Mouse (Mus musculus) hindbrain, embryonic 13.5 days (tissue): ENCODE measurements around the gene Nupl2. TPM values are rescaled to one million over a fixed set of nuclear protein-coding genes. Genes with fewer than 3 reads are reported as not detected.

Experiments
- ATAC-seq: fragments of 200-750 bp; cut with Nextera tagmentation; 2 replicates; pipeline ENCODE4 v1.8.0; 2017; ENCODE audit warnings: moderate TSS enrichment; ENCODE audit not compliant: low FRiP score
- H3K27ac ChIP-seq: fragments of 300-500 bp; sonication (generic); 2 replicates; pipeline ENCODE4 v1.5.1; 2015; ENCODE audit warnings: inconsistent platforms, mild to moderate bottlenecking, moderate library complexity
- H3K27me3 ChIP-seq: fragments of 300-500 bp; sonication (generic); 2 replicates; pipeline ENCODE4 v1.6.1; 2015; ENCODE audit warnings: mild to moderate bottlenecking, inconsistent platforms
- H3K36me3 ChIP-seq: fragments of 300-500 bp; sonication (generic); 2 replicates; pipeline ENCODE4 v1.6.1; 2015; ENCODE audit warnings: mild to moderate bottlenecking, inconsistent platforms
- H3K4me1 ChIP-seq: fragments of 300-500 bp; sonication (generic); replicated peaks from 2 replicates; pipeline ENCODE4 v1.6.1; 2015; ENCODE audit warnings: inconsistent platforms
- H3K4me2 ChIP-seq: fragments of 300-500 bp; sonication (generic); 2 replicates; pipeline ENCODE4 v1.6.1; 2015; ENCODE audit warnings: inconsistent platforms, mild to moderate bottlenecking, moderate library complexity
- H3K4me3 ChIP-seq: fragments of 300-500 bp; sonication (generic); 2 replicates; pipeline ENCODE4 v1.5.1; 2015; ENCODE audit warnings: mild to moderate bottlenecking, inconsistent platforms
- H3K9ac ChIP-seq: fragments of 300-500 bp; sonication (generic); 2 replicates; pipeline ENCODE4 v1.6.1; 2015; ENCODE audit warnings: mild to moderate bottlenecking, inconsistent platforms
- H3K9me3 ChIP-seq: fragments of 300-500 bp; sonication (generic); 2 replicates; pipeline ENCODE4 v1.6.1; 2016; ENCODE audit warnings: inconsistent platforms
- WGBS: fragments of 180-500 bp; shearing (Covaris S2); methylation state at CpG from one replicate; pipeline ENCODE4 v1.1.7; 2015; 5-methylcytosine and 5-hydroxymethylcytosine counted together
- polyA plus RNA-seq: library from polyadenylated mRNA; unstranded; fragments of >200 nt; fragmentation: Nextera tagmentation; extraction: Ambion mirVana; gene quantifications from 2 replicates; pipeline ENCODE4 v1.2.1, GENCODE M21; 2015

Gene Nupl2
- polyA plus RNA-seq: 17.1 and 18.5 TPM in 2 replicates

DNA sequence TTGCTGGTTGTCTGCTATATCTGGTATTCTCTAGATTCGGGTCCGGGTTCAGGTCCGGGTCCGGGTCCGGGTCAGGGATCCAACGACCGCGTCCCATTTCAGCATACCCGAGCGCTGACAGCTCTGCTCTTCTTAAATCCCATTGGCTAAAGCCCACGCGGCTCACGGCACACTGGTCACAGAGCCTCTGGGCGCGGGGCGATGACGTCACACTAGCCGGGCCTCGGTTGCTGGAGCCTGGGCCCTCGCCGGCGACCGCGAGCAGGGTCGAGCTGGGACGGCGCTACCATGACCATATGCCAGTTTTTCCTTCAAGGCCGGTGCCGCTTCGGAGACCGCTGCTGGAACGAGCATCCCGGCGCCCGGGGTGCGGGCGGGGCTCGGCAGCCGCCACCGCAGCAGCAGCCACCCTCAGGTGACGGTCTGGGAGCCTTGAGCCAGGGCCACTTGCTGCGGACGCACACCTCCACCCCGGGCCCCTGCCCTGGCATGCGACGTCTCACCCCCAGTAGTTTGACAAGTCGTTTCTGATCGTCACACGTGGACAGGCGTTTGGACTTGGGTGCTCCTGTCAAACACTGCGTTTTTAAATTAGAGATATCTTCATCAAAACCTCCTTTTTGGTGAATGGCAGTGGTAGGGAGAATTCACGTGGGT lies at the start of gene Nupl2:
Nupl2 (plus strand) TSS at position 175 of the 657 bp plus-strand sequence.
- under 1% methylated on average over 52 of the region's 52 CpGs for WGBS
- peak within 1 kb of the TSS; percentile 91 for H3K9ac ChIP-seq

GRCm38 (mm10) chr5:24122221-24122620 lies 42.5 kb upstream of the Nupl2 start:
- H3K4me3 ChIP-seq: no peak overlapping the region
- H3K9ac ChIP-seq: no peak overlapping the region
- no peaks in the 10 kb centered on the region for H3K9me3 ChIP-seq
- no peak for ATAC-seq
- peaks cover 18% of the 10 kb centered on the region for H3K4me1 ChIP-seq
- 98% methylated on average over 2 of the region's 2 CpGs for WGBS
- no peaks in the 10 kb centered on the region for H3K27me3 ChIP-seq
- H3K27ac ChIP-seq: no peak overlapping the region
- no peak overlapping the region for H3K4me2 ChIP-seq
- H3K36me3 ChIP-seq: peaks cover 6% of the 10 kb centered on the region

More for the DNA sequence above, at the start of gene Nupl2:
- Histone ChIP-seq H3K4me2 (peak within 1 kb of the TSS; percentile 74), H3K27me3 (no peaks in the 10 kb centered on the region), H3K4me1 (peaks cover 7% of the 10 kb centered on the region), H3K4me3 (peak within 1 kb of the TSS; percentile 74), H3K9me3 (no peaks in the 10 kb centered on the region), H3K36me3 (peaks cover 10% of the 10 kb centered on the region), H3K27ac (peak within 1 kb of the TSS; percentile 82)
- peak; percentile 99 for ATAC-seq

DNA sequence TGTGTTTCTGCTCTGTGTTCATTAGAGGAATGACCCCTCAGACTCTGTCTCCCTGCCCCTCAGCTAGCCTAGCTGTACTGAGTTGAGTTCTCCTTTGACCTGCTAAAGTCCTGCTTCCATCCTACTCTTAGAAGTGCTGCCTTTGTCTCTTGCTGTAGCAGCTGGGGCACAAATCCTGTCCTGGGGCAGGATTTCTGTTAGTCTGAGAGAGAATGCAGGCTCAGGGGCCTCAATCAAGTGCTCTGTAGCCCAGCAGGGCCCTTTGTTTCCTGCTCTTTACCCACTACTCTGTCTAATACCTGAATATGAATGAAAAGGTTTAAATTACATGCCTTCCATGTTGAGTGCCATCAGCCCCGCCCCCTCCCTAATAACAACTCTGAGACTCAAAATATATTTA lies 40.6 kb upstream of the Nupl2 start:
- peak overlapping the region; percentile 71 for H3K27ac ChIP-seq
- peaks cover 18% of the 10 kb centered on the region for H3K4me1 ChIP-seq
- ATAC-seq: 0 out of 2 replicates have a peak, but pooled peaks have one; percentile 13
- no peaks in the 10 kb centered on the region for H3K27me3 ChIP-seq
- peak overlapping the region; percentile 9; the same call in 1 of the 2 replicates for H3K9ac ChIP-seq
- H3K36me3 ChIP-seq: peaks cover 10% of the 10 kb centered on the region; the same call in 1 of the 2 replicates
- H3K4me2 ChIP-seq: no peak overlapping the region
- no peak overlapping the region for H3K4me3 ChIP-seq
- 68% methylated on average over 1 of the region's 1 CpGs for WGBS
- H3K9me3 ChIP-seq: no peaks in the 10 kb centered on the region

DNA sequence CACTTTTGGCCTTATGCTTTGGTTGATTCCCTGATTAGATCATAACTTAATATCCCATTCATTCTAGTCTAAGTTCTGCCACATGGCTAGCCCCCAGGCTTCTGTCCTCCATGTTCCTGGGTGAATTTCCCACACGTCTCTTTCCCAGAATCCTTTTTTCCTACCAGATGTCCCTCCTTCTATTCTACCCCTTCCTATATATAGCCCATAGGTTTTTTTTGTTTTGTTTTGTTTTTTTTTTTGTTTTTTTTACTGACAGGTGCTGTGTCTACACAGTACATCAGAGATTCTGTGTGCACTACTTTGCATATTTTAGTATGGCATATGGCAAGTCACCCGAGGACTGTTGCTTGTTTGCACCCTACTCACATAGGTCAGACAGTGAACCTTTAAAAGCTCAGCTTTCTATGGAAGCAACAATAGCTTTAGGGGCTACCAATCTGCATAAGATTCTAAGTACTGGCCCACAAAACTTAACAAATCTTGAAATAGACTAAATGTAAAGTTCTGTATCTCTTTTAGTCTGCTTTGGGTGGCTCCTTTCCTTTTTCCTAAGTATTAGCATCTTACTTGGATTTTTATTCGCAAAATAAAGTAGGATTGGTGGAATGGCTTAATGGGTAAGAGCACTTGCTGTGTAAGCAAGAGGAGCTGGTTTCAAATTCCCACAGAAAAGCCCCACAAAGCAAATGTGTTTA lies 40.0 kb upstream of the Nupl2 start:
- no peak overlapping the region for H3K4me3 ChIP-seq
- H3K27ac ChIP-seq: peak overlapping the region; percentile 71
- no peaks in the 10 kb centered on the region for H3K9me3 ChIP-seq
- H3K4me1 ChIP-seq: peaks cover 18% of the 10 kb centered on the region
- no peak overlapping the region for H3K4me2 ChIP-seq
- no peak overlapping the region for H3K9ac ChIP-seq
- peaks cover 10% of the 10 kb centered on the region; the same call in 1 of the 2 replicates for H3K36me3 ChIP-seq
- H3K27me3 ChIP-seq: no peaks in the 10 kb centered on the region
- ATAC-seq: 0 out of 2 replicates have a peak, but pooled peaks have one; percentile 10
- WGBS: 41% methylated on average over 3 of the region's 3 CpGs

DNA sequence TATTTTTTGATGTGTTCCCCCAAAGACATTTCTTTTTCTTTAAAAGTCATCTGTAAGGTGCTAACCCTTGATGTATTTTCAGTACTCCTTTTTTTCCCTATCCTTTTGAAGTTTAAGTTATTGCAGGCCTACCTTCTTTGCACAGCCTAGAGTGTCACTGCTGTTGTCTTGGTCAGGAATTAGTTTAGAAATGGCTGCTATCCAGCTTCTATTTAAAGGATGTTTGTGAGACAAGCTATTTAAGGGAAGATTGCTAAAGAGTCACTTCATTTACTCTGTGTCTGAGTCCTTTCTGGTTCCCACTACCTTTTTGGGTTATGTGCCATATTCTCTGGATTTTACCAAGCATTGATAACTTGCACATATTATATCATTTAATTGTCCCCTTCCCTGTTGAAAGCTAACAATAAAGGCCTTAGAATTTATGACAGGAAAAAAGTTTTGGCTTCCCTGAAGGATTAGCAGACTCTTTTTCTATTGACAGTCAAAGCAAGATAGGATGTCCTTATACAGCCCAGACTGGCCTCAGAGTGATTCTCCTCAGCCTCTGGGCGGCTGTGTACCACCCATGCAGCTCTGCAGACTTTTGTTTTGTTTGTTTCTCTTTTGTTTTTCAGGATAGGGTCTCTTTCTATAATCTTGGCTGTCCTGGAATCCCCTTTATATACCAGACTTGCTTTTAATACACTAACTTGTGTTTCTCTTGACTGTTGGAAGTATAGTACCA lies 38.7 kb upstream of the Nupl2 start:
- peaks cover 21% of the 10 kb centered on the region for H3K36me3 ChIP-seq
- no peaks in the 10 kb centered on the region for H3K9me3 ChIP-seq
- H3K9ac ChIP-seq: no peak overlapping the region
- H3K27ac ChIP-seq: no peak overlapping the region
- WGBS: 62% methylated on average over 1 of the region's 1 CpGs
- ATAC-seq: no peak
- H3K4me1 ChIP-seq: peaks cover 18% of the 10 kb centered on the region
- no peak overlapping the region for H3K4me3 ChIP-seq
- no peaks in the 10 kb centered on the region for H3K27me3 ChIP-seq
- no peak overlapping the region for H3K4me2 ChIP-seq

DNA sequence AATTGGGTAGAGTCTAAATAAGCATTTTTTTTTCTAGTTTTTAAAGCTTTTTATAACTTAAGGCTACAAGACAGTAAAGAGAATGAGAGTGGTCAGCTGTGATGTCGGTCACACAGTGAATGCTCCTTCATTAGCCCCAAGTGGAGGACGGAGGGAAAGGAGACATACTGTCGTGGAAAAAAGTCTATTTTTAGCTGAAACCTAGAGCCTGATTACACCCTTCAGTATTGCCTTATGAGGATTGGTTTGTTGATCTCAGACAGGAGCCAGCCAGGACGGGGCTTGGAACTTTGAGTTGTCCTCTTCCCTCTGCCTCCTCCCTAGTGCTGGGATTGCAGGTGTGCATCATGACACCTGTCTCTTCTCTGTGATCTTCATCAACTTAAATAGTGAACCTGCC lies 37.8 kb upstream of the Nupl2 start:
- H3K9ac ChIP-seq: no peak overlapping the region
- H3K36me3 ChIP-seq: peaks cover 27% of the 10 kb centered on the region
- peaks cover 18% of the 10 kb centered on the region for H3K4me1 ChIP-seq
- no peak overlapping the region for H3K4me3 ChIP-seq
- no peak overlapping the region for H3K4me2 ChIP-seq
- no peak for ATAC-seq
- H3K27ac ChIP-seq: no peak overlapping the region
- no peaks in the 10 kb centered on the region for H3K27me3 ChIP-seq
- H3K9me3 ChIP-seq: no peaks in the 10 kb centered on the region
- 86% methylated on average over 4 of the region's 4 CpGs for WGBS

GRCm38 (mm10) chr5:24146964-24147363 lies 17.8 kb upstream of the Nupl2 start:
- Histone ChIP-seq H3K4me3 (no peak overlapping the region), H3K36me3 (peaks cover 76% of the 10 kb centered on the region), H3K4me2 (no peak overlapping the region), H3K9me3 (no peaks in the 10 kb centered on the region), H3K4me1 (no peaks in the 10 kb centered on the region), H3K9ac (no peak overlapping the region), H3K27me3 (no peaks in the 10 kb centered on the region), H3K27ac (no peak overlapping the region)
- ATAC-seq: no peak
- 96% methylated on average over 5 of the region's 5 CpGs for WGBS

DNA sequence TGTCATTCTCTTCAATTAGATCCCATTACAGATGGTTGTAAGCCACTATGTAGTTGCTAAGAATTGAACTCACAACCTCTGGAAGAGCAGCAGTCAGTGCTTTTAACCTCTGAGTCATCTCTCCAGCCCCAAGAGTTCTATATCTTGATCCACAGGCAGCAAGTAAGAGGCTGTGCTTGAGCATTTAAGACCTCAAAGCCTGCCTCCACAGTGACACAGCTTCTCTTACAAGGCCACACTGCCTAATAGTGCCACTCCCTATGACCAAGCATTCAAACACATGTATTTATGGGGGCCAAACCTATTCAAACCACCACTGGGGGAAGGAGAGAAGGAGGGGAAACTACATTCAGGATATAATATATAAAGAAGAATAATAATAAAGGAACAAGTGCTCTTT lies 12.6 kb upstream of the Nupl2 start:
- Histone ChIP-seq H3K4me2 (no peak overlapping the region), H3K27ac (no peak overlapping the region), H3K27me3 (no peaks in the 10 kb centered on the region), H3K36me3 (peaks cover 59% of the 10 kb centered on the region), H3K4me3 (no peak overlapping the region), H3K9ac (no peak overlapping the region), H3K4me1 (no peaks in the 10 kb centered on the region), H3K9me3 (no peaks in the 10 kb centered on the region)
- no peak for ATAC-seq

- Histone ChIP-seq H3K9ac (no peak overlapping the region), H3K27me3 (no peaks in the 10 kb centered on the region), H3K4me1 (no peaks in the 10 kb centered on the region), H3K4me2 (no peak overlapping the region), H3K9me3 (no peaks in the 10 kb centered on the region), H3K27ac (no peak overlapping the region), H3K4me3 (no peak overlapping the region), H3K36me3 (peaks cover 55% of the 10 kb centered on the region)
- WGBS: 95% methylated on average over 6 of the region's 6 CpGs
- no peak for ATAC-seq
These were observed 8.0 kb upstream of the Nupl2 start for GRCm38 (mm10) chr5:24156774-24157173.

GRCm38 (mm10) chr5:24167263-24167662 lies 2.5 kb downstream of the Nupl2 start:
- H3K4me2 ChIP-seq: no peak overlapping the region
- no peak overlapping the region for H3K4me3 ChIP-seq
- H3K36me3 ChIP-seq: peaks cover 26% of the 10 kb centered on the region
- no peak overlapping the region for H3K27ac ChIP-seq
- no peaks in the 10 kb centered on the region for H3K27me3 ChIP-seq
- WGBS: 59% methylated on average over 5 of the region's 5 CpGs
- no peak for ATAC-seq
- H3K4me1 ChIP-seq: peaks cover 7% of the 10 kb centered on the region
- no peaks in the 10 kb centered on the region for H3K9me3 ChIP-seq
- no peak overlapping the region for H3K9ac ChIP-seq

DNA sequence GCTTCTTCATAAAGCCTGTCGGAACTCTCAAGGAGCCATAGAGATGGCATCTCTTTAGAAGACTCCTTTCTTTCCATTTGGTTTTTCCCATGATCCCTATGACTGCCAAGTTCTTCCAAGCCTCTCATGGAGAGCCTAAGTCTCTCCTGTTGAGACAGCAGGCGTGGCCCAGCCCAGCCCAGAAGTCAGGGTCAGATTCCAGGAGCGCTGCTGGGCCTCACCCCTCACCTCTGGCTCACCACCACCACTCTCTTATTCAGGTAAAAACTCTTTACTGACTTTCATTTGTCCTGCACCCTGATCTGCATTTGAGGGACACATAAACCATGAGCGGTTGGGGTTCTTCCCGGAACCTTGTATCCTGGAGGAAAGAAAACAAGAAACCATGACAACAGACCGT lies 5.1 kb downstream of the Nupl2 start:
- H3K36me3 ChIP-seq: peaks cover 40% of the 10 kb centered on the region
- WGBS: 97% methylated on average over 6 of the region's 6 CpGs
- peaks cover 7% of the 10 kb centered on the region for H3K4me1 ChIP-seq
- 0 out of 2 replicates have a peak overlapping the region, but pooled peaks have one; percentile 24 for H3K9ac ChIP-seq
- no peak for ATAC-seq
- H3K27ac ChIP-seq: no peak overlapping the region
- H3K4me3 ChIP-seq: no peak overlapping the region
- H3K4me2 ChIP-seq: no peak overlapping the region
- H3K27me3 ChIP-seq: no peaks in the 10 kb centered on the region
- no peaks in the 10 kb centered on the region for H3K9me3 ChIP-seq

- Histone ChIP-seq H3K4me1 (no peaks in the 10 kb centered on the region), H3K4me3 (no peak overlapping the region), H3K4me2 (no peak overlapping the region), H3K36me3 (peaks cover 57% of the 10 kb centered on the region), H3K27ac (no peak overlapping the region), H3K9ac (no peak overlapping the region), H3K9me3 (no peaks in the 10 kb centered on the region), H3K27me3 (no peaks in the 10 kb centered on the region)
- ATAC-seq: no peak
These were observed 7.3 kb downstream of the Nupl2 start for GRCm38 (mm10) chr5:24172092-24172491.
